Mouse (Mus musculus): Measurements from ENCODE around the gene Gm47996.

- TF ChIP-seq CTCF (IDR thresholded peaks at IDR 0.05; ENCODE audit: low read depth, low read length): no peak
- TF ChIP-seq POLR2A (IDR thresholded peaks at IDR 0.05; ENCODE audit: borderline replicate concordance, low read depth, low read length): no peak
Observed at GRCm38 (mm10) chr1:151232346-151232745, 22.4 kb downstream of the Gm47996 start.

Data from bone marrow macrophage, adult 2 months (primary cell).